Mouse (Mus musculus) urinary bladder, postnatal 10 days (tissue): ENCODE data around the gene 0610037L13Rik.
A peak's percentile ranks its signal among the peaks of the same experiment; 100 is the strongest.

ENCODE experiments used
- DNase-seq: peaks from one replicate; pipeline ENCODE4 v3.0.0; 2022; ENCODE audit warnings: low spot score

The 0610037L13Rik gene

DNA sequence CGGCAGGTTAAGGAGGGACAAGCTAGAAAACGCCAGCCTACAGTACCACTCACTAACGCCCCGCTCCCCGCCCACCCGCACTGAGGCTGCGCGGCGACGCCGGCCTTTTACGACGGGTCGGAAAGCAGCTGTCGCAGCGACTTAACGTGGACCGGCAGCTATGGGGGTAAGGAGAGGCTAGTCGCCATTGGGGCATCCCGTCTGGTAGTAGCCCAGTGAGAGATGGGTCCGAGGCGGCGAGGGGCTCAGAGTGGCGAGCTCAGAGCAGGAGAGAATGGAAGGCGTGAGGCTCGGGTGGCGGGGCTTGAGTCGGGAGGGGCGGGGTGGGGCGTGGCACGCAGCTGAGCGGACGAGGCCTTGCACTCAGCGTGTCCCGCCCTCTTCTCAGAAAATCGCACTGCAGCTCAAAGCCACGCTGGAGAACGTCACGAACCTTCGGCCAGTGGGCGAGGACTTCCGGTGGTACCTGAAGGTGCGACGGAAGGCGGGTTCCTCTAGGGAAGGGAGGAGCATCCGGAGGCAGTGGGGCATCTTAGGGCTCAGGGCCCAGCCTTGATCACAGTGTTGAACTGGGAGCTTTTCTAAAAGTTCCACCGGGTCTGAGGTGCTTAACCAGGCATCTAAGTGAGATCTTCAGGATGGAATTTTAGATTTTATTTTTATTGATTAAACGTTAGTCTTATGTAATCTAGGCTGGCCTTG is at the start of gene 0610037L13Rik:
0610037L13Rik (plus strand) TSS at position 83 of the 702 bp plus-strand sequence.
- peak; percentile 71 for DNase-seq

DNA sequence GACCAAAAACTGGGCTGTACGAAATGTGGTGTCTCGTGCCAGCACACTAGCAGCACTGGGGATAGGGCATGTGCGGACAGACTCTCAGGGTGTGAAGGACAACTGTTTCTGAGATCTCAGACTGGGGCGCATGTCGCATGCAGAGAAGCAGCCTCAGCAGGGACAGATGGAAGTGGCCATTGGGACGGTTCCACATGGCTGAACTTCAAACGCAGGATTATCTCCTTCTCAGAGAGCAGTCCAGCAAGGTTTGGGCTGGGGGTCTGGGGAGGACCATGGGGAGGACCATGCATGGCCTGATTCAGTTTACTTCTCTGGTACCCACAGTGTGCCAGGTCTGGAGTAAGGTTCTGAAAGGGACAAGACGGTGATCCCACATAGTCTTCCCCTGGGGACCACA is 45.9 kb upstream of the 0610037L13Rik start:
- no peak for DNase-seq

DNA sequence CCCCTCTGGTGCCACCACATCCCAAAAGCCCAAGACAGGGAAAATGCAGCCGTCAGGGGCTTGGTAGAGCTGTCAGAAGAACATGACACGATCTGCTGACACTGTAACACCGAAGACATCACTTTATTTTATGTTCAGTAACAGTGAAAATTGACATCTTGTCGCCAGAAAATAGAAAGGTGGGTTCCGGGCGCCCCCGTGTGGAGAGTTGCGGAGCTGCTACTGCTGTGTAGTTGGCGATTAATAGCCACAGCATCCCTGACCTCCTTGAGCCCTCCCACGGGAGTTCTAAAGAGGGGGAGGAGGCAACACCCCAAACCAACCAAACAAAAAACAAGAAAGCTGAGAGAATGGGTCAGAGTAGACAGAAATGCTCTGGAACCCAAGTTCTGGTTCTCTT is 44.6 kb upstream of the 0610037L13Rik start:
- peak; percentile 51 for DNase-seq

DNA sequence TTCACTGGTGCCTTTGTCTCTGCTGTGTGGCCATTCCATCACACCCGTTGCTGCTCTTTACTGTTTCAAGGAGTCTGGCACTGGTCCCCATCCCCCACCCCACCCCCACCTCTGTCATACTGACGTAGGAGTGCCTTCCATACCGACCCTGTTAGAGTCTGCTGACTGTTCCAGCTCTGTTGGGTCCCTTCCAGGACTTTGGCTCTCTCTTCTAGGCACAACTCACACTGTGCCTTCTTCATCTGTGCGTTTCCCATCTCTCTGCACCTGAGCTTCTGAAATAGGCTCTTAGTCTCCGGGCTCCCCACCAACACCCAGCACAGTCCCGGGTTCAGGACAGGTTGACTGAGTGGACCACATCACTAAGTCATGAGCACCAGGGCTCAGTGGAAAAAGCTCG is 42.8 kb upstream of the 0610037L13Rik start:
- DNase-seq: no peak

DNA sequence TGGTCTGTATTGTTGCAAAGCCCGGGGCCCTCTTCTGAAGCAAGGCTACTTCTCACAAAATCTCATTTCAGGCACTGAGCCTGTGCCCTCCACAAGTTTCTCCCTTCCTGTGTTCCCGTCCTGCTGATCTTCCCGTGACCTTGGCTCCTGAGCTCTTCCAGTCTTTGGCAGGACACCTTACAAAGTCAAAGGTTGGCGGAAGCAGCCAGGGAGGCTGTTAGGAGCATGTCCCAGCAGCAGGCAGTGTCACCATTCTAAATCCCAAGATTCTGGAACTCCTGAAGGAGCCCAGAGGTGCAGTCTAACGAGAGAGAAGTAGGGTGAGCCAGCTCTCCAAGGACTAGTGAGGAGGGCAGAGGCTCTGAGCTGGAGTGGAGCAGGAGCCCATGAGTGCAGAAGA is 41.1 kb upstream of the 0610037L13Rik start:
- no peak for DNase-seq

DNA sequence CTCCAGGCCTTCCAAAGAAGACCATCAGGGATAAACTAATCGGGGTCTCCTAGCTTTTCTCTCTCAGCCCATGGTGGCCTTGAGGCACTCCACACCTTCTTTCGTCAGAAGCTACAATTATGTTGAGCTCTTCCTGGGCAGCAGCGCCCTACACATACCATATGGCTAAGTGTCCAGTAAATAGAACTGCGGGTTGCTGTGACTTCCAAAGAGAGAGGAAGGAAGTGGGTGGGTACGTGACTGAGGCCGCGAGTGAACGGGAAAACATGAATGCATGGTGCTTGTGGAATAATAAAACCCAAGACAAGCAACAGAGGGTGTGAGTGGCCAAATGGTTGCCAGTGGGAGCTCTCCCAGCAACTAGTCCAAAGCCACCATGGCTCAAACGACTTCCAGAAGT is 40.0 kb upstream of the 0610037L13Rik start:
- no peak for DNase-seq

DNA sequence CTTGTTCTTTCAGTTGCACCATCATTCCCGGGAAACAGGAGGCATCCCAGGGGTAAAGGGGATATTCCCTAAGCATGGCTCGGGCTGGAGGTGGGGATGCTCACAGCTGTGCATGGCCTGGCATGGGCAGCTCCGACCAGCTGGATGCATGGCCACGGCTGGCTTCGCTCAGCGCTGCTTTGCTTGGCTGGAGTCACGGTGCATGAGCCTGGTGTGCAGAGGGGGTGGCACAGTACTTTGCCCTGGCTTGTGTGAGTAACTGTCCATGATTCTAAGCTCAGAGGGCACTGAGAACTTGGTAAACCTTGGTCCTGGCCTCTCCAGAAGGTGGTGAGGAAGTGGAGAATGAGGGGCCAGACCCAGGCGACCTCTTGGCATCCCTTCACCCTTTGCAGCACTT is 39.5 kb upstream of the 0610037L13Rik start:
- DNase-seq: no peak

DNA sequence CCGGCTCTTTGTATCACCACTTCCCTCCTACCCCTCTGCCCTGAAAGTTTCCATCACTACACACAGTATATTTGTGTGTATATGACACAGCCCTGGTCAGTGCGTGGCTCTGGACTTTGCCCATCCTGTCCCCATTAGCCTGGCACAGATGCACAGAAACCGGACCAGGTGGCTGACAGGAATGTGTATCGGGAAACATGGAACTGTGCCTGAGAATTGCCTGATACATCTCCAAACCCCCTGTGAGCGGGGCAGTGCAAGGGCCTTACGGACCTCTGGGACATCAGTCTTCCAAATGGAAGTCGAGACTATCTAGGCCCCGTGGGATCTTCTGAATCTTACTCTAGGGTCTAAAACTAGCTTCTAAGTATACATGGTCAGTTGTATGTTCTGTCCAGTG is 36.3 kb upstream of the 0610037L13Rik start:
- DNase-seq: no peak

DNA sequence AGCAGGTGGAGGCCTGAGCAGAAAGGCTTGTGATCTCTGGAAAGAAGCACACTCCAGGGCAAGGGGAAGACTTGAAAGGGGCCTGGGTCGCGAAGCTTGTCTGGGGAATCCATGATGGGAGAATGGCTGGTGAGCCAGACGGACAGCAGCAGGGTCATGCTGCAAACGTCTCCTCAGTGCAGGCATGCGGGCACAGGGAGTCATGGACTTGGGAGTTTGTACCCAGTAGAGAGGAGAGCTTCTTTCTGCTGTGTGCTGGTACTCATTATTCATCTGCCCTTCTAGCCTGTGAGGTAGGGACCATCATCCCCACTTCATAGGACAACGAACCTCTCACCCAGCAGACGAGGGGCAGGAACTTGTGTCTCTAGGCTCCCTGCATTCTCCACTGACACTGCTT is 35.8 kb upstream of the 0610037L13Rik start:
- DNase-seq: no peak

DNA sequence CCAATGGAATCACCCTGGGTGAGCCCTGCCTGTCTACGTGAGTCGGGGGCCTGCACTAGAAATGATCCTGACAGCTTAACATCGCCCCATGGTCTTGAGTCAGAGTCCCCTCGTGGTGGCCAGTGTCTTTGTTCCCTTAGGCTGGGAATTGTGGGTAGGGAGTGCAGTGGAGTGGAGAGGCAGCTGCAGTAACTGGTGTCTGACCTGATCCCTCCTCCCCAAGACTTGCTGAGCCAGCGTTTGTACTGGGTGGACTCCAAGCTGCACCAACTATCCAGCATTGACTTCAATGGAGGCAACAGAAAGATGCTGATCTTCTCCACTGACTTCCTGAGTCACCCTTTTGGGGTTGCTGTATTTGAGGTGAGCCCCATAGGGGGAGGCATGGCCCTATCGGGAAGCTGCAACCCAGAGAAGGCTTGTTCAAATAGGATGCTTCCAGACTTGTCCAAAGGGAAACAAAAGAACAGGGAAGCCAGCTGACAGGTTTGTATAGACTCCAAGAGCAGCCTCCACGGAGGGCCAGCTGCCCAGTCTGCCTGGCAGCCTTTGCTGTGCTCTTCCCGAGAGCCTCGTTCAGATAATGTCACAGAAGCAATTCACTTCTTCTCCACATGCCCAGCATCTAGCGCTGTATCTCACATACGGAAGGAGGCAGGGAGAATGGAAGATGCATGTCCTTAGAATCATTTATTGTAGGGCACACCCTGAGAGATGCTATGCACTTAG is 32.5 kb upstream of the 0610037L13Rik start:
- DNase-seq: no peak

DNA sequence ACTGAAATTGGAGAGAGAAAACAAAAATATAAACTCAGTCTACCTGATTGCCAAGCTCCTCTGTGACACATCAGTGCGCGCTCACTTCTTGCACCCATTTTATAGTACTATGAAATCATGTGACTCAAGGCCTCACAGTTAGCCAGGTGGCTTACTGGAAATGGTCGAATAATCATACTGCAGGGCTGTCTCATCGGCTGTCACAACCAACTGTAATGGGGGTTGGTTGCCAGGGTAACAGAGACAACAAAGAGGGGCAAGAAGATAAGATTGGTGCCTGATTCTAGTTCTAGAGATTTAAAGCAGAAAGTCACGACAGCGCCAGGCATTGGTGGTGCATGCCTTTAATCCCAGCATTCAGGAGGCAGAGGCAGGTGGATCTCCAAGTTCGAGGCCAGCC is 30.6 kb upstream of the 0610037L13Rik start:
- DNase-seq: no peak

DNA sequence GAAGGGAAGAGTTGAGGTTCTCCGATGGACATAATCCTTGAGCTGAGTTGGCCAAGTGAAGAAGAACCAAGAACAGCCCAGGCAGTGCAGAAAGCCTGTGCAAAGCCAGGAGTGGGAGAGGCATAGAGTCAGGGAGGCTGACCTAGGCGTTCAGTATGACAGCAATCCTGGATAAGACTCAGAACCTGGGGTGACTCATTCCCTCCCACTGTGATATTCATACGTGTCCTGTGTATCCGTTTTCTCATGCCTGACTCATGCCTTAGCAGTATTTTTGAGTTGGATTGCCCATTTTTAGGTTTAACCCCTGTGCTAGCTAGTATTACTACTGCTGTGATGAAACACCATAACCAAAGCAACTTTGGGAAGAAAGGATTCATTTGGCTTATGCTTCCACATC is 24.7 kb upstream of the 0610037L13Rik start:
- no peak for DNase-seq

DNA sequence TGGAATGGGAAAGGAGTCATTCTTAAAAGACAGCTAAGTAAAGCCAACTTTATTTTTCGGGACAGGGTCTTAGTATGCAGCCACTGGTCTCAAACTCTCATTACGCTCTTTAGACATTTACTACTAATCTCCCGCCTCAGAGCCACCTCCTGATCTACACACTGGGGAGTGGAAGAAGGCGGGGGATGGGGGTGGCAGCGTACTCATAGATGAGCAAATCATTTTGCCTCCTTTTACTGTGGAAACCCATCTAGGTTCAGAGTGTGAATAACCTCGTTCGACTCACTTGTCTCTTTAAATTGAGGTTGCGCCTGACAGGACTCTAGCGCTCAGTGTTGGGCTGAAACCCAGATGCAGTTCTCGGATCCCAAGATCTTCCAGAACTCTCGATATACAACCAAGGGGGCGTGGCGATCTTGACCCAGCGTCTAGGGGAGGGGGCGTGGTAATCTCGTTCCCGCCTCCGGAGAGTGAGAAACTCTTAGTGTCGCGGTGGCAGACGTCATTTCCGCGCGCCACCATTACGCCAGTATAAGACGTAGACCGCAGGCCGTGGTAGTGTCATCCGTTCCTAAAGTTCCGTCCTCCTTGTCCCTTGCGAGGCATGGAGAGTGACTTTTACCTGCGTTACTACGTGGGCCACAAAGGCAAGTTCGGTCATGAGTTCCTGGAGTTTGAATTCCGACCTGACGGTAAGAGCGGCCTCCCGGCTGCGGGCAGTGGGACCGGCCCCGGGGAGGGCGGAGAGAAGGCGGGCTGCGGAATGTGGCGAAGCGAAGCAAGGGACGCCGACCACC is 10.2 kb upstream of the 0610037L13Rik start, which contains the start of gene Magoh:
Magoh (plus strand) TSS at position 502 of the 797 bp plus-strand sequence.
- peak; percentile 88 for DNase-seq

DNA sequence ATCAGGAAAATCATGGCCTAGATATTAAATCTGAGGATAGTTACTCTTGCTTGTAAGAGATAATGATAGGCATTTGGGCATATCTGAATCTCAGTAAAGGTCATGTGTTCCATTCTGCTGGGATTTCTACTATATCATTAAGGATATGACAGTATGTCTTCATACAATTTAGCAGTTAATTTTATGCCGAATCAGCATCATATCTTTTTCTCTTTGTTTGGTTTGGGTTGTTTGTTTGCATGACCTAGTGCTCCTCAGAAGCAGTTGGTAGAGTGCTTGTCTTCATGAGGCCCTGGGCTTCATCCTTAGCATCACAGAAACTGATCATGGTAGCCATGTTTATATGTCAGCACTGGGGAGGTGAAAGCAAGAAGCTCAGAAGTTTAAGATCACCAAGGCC is 8.0 kb upstream of the 0610037L13Rik start:
- DNase-seq: no peak

DNA sequence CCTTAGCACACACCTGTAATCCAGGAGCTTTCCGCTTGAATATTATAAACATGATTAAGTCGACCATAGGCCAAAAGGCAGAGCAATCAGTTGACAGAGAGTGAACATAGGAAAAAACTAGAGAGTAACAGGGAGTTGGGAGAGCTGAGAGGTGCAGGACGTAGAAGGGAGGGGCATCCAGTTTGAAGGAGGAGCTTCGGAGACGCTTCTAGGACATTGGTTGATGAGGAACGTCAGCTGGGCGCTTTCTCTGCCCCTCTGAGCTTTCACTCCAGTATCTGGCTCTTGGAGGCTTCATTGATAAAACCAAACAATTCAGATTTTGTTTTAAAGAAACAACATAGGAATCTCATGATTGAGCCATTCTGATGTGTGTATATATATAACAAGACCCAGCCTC is 3.2 kb upstream of the 0610037L13Rik start:
- DNase-seq: no peak

DNA sequence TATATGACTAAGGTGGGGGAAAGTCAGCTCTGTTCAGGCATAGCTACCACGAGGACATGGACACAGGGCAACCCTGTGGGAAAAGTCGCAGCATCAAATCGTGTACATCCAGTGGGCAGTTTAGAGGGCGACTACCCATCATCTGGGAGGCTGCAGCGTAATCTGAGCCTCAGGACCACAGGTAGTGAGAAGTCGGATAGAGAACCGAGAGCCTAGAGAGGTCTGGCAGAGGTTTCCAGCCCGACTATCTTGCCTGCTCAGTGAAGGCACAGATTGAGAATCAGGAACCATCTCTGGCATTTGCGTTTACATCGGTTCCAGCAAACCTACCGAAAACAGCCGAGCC is 255 bp upstream of the 0610037L13Rik start:
- no peak for DNase-seq

DNA sequence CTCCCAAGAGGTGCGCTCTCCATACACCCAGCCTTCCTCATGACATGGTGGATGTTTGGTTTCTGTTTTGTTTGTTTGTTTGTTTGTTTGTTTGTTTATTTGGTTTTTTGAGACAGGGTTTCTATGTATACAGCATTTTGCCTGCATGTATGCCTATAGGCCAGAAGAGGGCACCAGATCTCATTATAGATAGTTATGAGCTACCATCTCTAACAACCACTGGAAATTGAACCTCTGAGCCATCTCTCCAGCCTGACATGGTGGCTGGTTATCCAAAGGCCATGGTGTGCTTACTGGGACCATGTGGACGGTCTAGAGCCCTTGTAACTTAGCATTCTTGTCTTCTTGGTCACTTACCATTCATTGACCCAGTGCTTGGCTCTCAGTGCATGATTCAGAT is 3.0 kb downstream of the 0610037L13Rik start:
- DNase-seq: no peak

DNA sequence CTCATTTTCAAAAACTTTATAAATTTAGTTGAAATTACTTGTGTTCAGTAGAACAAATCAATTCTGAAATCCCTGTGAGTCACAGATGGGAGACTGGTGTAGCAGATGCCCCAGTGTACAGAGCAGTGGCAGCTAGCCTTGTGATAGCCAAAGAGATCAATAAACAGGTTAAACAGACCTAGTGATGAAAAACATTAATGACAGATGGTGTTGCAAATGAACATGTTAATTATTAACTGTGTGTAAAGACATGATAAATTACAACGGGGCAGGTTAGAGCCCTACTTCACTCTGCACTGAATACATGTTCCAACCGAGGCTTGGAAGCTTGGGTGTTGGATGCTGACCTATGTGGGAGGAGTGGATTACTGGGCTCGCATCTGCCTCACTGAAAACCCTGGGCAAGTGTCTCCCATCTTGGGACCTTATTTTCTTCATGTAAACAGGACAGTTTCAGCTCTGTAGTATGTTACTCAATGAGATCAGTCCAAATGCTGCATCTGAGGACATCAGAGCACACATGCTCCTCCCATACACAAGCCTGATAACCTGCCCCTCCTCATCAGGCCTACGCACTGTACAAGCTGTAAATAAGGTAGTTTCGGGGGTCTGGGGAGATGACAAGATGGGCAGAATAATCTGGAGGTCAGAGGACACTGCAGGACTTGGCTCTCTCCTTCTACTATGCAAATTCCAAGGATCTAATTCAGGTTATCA is 9.8 kb downstream of the 0610037L13Rik start:
- no peak for DNase-seq

DNA sequence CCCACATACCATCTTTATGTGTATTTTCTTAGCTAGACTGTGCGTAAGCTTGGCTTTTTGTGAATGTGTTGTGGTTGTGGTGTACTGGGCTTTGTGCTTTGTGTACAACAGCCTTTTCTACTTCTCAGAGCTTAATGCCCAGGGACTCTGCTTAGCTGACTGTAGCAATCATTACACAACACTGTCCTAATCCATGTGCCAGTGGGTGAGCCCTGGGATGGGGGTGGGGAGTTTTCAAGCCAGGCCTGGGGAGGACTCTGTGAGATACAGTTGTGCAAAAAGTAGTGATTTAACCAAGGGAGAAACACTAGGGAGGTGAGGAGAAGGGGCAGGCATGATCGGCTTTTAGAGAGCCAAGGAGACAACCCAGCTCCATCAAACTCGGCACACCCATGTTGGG is 10.6 kb downstream of the 0610037L13Rik start:
- DNase-seq: no peak

DNA sequence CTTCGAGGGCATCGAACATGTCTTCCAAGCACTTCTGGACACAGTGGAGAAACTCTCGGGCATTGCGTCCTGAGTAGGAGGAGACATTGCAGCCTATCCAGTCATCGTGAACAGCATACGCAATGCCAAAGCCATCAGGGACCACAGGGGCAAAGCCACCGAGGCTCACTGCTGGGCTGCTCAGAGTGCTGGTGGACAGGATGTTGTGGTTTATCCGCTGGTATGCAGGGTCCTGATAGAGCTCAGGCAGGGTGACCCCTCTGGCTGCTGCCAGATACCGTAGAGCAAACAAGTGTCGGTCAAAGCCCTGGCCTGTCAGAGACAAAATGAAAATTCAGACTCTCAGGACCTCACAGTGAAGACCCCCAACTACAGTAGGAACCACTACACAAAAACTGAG is 14.6 kb downstream of the 0610037L13Rik start:
- no peak for DNase-seq

DNA sequence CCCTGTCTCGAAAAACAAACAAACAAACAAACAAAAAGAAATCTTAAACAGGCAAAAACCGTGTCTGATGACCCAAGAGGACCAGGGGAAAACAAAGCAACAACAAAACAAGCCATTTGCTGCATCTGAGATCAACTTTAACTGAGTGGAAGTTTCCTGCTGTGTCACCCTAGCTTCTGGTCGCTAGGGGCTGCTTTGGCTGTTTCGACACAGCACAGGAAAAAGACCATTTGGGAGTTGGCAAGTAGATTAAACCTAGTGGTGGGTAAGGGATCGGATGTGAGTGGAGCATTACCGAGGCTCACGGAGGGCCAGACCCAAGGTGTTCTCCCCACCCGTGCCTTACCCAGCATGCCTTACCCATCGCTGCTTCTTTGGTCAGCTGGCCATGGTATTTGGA is 16.9 kb downstream of the 0610037L13Rik start:
- DNase-seq: no peak

DNA sequence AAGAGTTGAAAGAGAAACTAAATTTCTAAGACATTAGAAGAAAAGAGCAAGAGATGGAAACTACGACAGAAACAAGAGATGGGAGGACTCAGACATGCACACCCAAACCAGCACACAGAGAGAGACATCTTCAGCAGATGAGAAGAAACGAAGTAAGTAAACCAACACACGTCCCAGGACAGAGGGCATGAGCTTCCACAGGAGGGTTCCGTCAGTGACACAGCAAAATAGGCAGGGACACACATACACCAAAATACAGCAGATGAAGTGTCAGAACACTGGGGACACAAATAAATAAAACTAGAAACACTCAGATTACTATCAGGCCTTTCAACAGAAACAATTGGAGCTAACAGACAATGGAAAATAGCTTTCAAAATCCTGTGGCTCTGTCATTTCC is 20.4 kb downstream of the 0610037L13Rik start:
- DNase-seq: no peak
